In genomic region chr7:113369620-113370340, GRCm38 (mm10) we compare ENCODE assay signal across 8 mouse cellular contexts. TPM values are rescaled to one million over a fixed set of nuclear protein-coding genes. Genes with fewer than 3 reads are reported as not detected.
DNase-seq lines count a peak whose midpoint lies in the region; ATAC-seq and TF ChIP-seq lines count a peak whose summit lies in the region.

No protein-coding gene starts in this region.

- H3K4me3 ChIP-seq in C2C12 (ENCODE audit: insufficient read depth, poor library complexity, severe bottlenecking), result peak overlapping the region; percentile 71
- peak overlapping the region; percentile 79 for H3K4me3 ChIP-seq in erythroblast, embryonic 14.5 days (replicated peaks)
- peak overlapping the region; percentile 96 for H3K4me3 ChIP-seq in heart, embryonic 13.5 days
- peak overlapping the region; percentile 89 for H3K4me3 ChIP-seq in kidney, postnatal 0 days (replicated peaks; ENCODE audit: low read depth, low read length)
- peak overlapping the region; percentile 94 for H3K4me3 ChIP-seq in liver, embryonic 16.5 days (ENCODE audit: low read depth, low read length)
- peak overlapping the region; percentile 92 for H3K4me3 ChIP-seq in neural tube, embryonic 13.5 days
- peak overlapping the region; percentile 66 for H3K4me3 ChIP-seq in thymus, adult 2 months (ENCODE audit: control insufficient read depth, insufficient read depth, low read length)

- peaks cover 31% of the 10 kb centered on the region for H3K4me1 ChIP-seq in erythroblast, embryonic 14.5 days (ENCODE audit: control insufficient read depth)
- H3K4me1 ChIP-seq in heart, embryonic 13.5 days, result peaks cover 18% of the 10 kb centered on the region
- no peaks in the 10 kb centered on the region for H3K4me1 ChIP-seq in kidney, postnatal 0 days (replicated peaks; ENCODE audit: insufficient read depth, low read length)
- H3K4me1 ChIP-seq in liver, embryonic 16.5 days (ENCODE audit: control insufficient read depth, low read depth, low read length), result peaks cover 10% of the 10 kb centered on the region
- peaks cover 30% of the 10 kb centered on the region for H3K4me1 ChIP-seq in neural tube, embryonic 13.5 days (replicated peaks)
- H3K4me1 ChIP-seq in thymus, adult 2 months (replicated peaks; ENCODE audit: control insufficient read depth, insufficient read depth, low read length), result peaks cover 7% of the 10 kb centered on the region

- peaks cover 9% of the 10 kb centered on the region for H3K79me3 ChIP-seq in C2C12 (ENCODE audit: low read depth)

- DNase-seq in adrenal gland, adult 18-20 months (ENCODE audit: low spot score in 2 of 2), result peak; percentile 66 to 69
- DNase-seq in kidney, postnatal 0 days (ENCODE audit: low spot score), result peak; percentile 79
- peak; percentile 81 for DNase-seq in thymus, adult 2 months

- no peaks in the 10 kb centered on the region for H3K36me3 ChIP-seq in C2C12 (ENCODE audit: control insufficient read depth, insufficient read depth)
- no peaks in the 10 kb centered on the region; the same call in 1 of the 2 replicates for H3K36me3 ChIP-seq in erythroblast, embryonic 14.5 days (ENCODE audit: control insufficient read depth)
- H3K36me3 ChIP-seq in heart, embryonic 13.5 days, result peaks cover 3% of the 10 kb centered on the region; the same call in 1 of the 2 replicates
- H3K36me3 ChIP-seq in kidney, postnatal 0 days (ENCODE audit: insufficient read depth, low read length), result no peaks in the 10 kb centered on the region
- no peaks in the 10 kb centered on the region for H3K36me3 ChIP-seq in liver, embryonic 16.5 days (ENCODE audit: control insufficient read depth, insufficient read depth)
- H3K36me3 ChIP-seq in neural tube, embryonic 13.5 days, result no peaks in the 10 kb centered on the region
- H3K36me3 ChIP-seq in thymus, adult 2 months (ENCODE audit: control insufficient read depth, insufficient read depth, low read length), result no peaks in the 10 kb centered on the region

- H3K4me2 ChIP-seq in heart, embryonic 13.5 days, result peak overlapping the region; percentile 92
- peak overlapping the region; percentile 86 for H3K4me2 ChIP-seq in kidney, postnatal 0 days (ENCODE audit: low read length)
- H3K4me2 ChIP-seq in liver, embryonic 16.5 days (ENCODE audit: low read depth, low read length), result peak overlapping the region; percentile 98
- H3K4me2 ChIP-seq in neural tube, embryonic 13.5 days, result peak overlapping the region; percentile 80

- peak; percentile 43 for ATAC-seq in heart, embryonic 13.5 days (ENCODE audit: extremely low read depth, insufficient number of reproducible peaks, low FRiP score, low TSS enrichment)
- ATAC-seq in kidney, postnatal 0 days (replicated peaks; ENCODE audit: low FRiP score, low read depth), result peak; percentile 69
- ATAC-seq in liver, embryonic 16.5 days (ENCODE audit: low read depth), result peak; percentile 70
- peak; percentile 79 for ATAC-seq in neural tube, embryonic 13.5 days (ENCODE audit: low read depth)

- peaks cover 10% of the 10 kb centered on the region for H3K79me2 ChIP-seq in C2C12 (ENCODE audit: control insufficient read depth, insufficient read depth)

- peak overlapping the region; percentile 94 for H3K9ac ChIP-seq in heart, embryonic 13.5 days
- H3K9ac ChIP-seq in kidney, postnatal 0 days (ENCODE audit: low read depth, low read length), result peak overlapping the region; percentile 72
- peak overlapping the region; percentile 97 for H3K9ac ChIP-seq in liver, embryonic 16.5 days (ENCODE audit: low read depth, low read length)
- H3K9ac ChIP-seq in neural tube, embryonic 13.5 days, result peak overlapping the region; percentile 81

- peak overlapping the region; percentile 88 for H3K27ac ChIP-seq in heart, embryonic 13.5 days (replicated peaks)
- H3K27ac ChIP-seq in kidney, postnatal 0 days, result peak overlapping the region; percentile 85
- H3K27ac ChIP-seq in liver, embryonic 16.5 days (ENCODE audit: low read length), result peak overlapping the region; percentile 92
- peak overlapping the region; percentile 91 for H3K27ac ChIP-seq in neural tube, embryonic 13.5 days (replicated peaks)
- peak overlapping the region; percentile 24; the same call in 1 of the 2 replicates for H3K27ac ChIP-seq in thymus, adult 2 months (ENCODE audit: control insufficient read depth, insufficient read depth, low read length)

- no peaks in the 10 kb centered on the region for H3K9me3 ChIP-seq in erythroblast, embryonic 14.5 days (ENCODE audit: control insufficient read depth, low read length)
- H3K9me3 ChIP-seq in heart, embryonic 13.5 days, result no peaks in the 10 kb centered on the region
- H3K9me3 ChIP-seq in kidney, postnatal 0 days (replicated peaks; ENCODE audit: low read length), result no peaks in the 10 kb centered on the region
- H3K9me3 ChIP-seq in liver, embryonic 16.5 days (replicated peaks; ENCODE audit: control insufficient read depth, low read length), result no peaks in the 10 kb centered on the region
- no peaks in the 10 kb centered on the region for H3K9me3 ChIP-seq in neural tube, embryonic 13.5 days

- no peaks in the 10 kb centered on the region for H3K27me3 ChIP-seq in C2C12 (ENCODE audit: control insufficient read depth, insufficient read depth, insufficient read length)
- no peaks in the 10 kb centered on the region; the same call in 1 of the 2 replicates for H3K27me3 ChIP-seq in erythroblast, embryonic 14.5 days (ENCODE audit: control insufficient read depth)
- H3K27me3 ChIP-seq in heart, embryonic 13.5 days (replicated peaks), result no peaks in the 10 kb centered on the region
- H3K27me3 ChIP-seq in kidney, postnatal 0 days (ENCODE audit: insufficient read depth, low read length), result no peaks in the 10 kb centered on the region
- no peaks in the 10 kb centered on the region for H3K27me3 ChIP-seq in liver, embryonic 16.5 days (ENCODE audit: control insufficient read depth, insufficient read depth, low read depth, low read length)
- no peaks in the 10 kb centered on the region for H3K27me3 ChIP-seq in neural tube, embryonic 13.5 days
- no peaks in the 10 kb centered on the region for H3K27me3 ChIP-seq in thymus, adult 2 months (ENCODE audit: control insufficient read depth, insufficient read depth, low read length)

- TF ChIP-seq CTCF in C2C12 (IDR thresholded peaks at IDR 0.05; ENCODE audit: control insufficient read depth, insufficient read depth, insufficient read length), result peak; percentile 71
- peak; percentile 64 for TF ChIP-seq CTCF in kidney, postnatal 0 days (IDR thresholded peaks at IDR 0.05; ENCODE audit: low read depth)
- TF ChIP-seq CTCF in thymus, adult 2 months (IDR thresholded peaks at IDR 0.05; ENCODE audit: borderline replicate concordance, control insufficient read depth, extremely low read depth, insufficient read depth, low read length, poor library complexity), result peak; percentile 44; the same call in 1 of the 2 replicates

- under 1% methylated on average over 44 of the region's 44 CpGs for WGBS in heart, embryonic 13.5 days
- WGBS in kidney, postnatal 0 days, result under 1% methylated on average over 44 of the region's 44 CpGs
- 0% methylated on average over 44 of the region's 44 CpGs for WGBS in liver, embryonic 16.5 days (ENCODE audit: insufficient replicate concordance)
- under 1% methylated on average over 44 of the region's 44 CpGs for WGBS in neural tube, embryonic 13.5 days
- WGBS in thymus, adult 2 months, result under 1% methylated on average over 44 of the region's 44 CpGs

- H3ac ChIP-seq in C2C12 (ENCODE audit: control insufficient read depth, insufficient read length, low read depth), result peak overlapping the region; percentile 86

- TF ChIP-seq POLR2A in thymus, adult 2 months (IDR thresholded peaks at IDR 0.05; ENCODE audit: control insufficient read depth, extremely low read depth, insufficient read depth, low read length, poor library complexity), result no peak

TF ChIP-seq in C2C12, 6 proteins besides CTCF, POLR2A, EP300 and RAD21:
- TF ChIP-seq MAX (IDR thresholded peaks at IDR 0.05) (peak; percentile 27), CEBPB (IDR thresholded peaks at IDR 0.05; ENCODE audit: low read depth) (no peak), USF1 (IDR thresholded peaks at IDR 0.05; ENCODE audit: low read depth) (peak; percentile 25)

RNA-seq across cellular contexts. Expression of gene Btbd10, which starts 0.6 kb away (rescaled TPM):
- polyA plus RNA-seq in C2C12 (2012; fragmentation: generic; extraction: Trizol), result 9.6 TPM
- total RNA-seq in adrenal gland, adult 18-20 months (2021), result 10 to 100 TPM; 15.0 to 18.6 TPM
- 0.30 and 1.3 TPM in 2 replicates for polyA plus RNA-seq in erythroblast, embryonic 14.5 days (2012)
- polyA plus RNA-seq in heart, embryonic 13.5 days (2015; fragmentation: Nextera tagmentation; extraction: Ambion mirVana), result 21.8 and 23.7 TPM in 2 replicates
- polyA plus RNA-seq in kidney, postnatal 0 days (2015; fragmentation: Nextera tagmentation; extraction: Ambion mirVana), result 20.2 and 20.4 TPM in 2 replicates
- 6.0 and 6.9 TPM in 2 replicates for polyA plus RNA-seq in liver, embryonic 16.5 days (2015; fragmentation: Nextera tagmentation; extraction: Ambion mirVana)
- 58.6 and 65.7 TPM in 2 replicates for polyA plus RNA-seq in neural tube, embryonic 13.5 days (2015; fragmentation: Nextera tagmentation; extraction: Ambion mirVana)
- 13.3 and 15.0 TPM in 2 replicates for polyA plus RNA-seq in thymus, adult 2 months (2012; rRNA removed)

RNA-seq across cellular contexts. Expression of gene Pth, which starts 18.6 kb away (rescaled TPM):
- polyA plus RNA-seq in C2C12 (2012; fragmentation: generic; extraction: Trizol), result not detected
- not detected for total RNA-seq in adrenal gland, adult 18-20 months (2021)
- polyA plus RNA-seq in erythroblast, embryonic 14.5 days (2012), result not detected in 2 replicates
- polyA plus RNA-seq in heart, embryonic 13.5 days (2015; fragmentation: Nextera tagmentation; extraction: Ambion mirVana), result 1.4 TPM in 1 of 2 replicates, not detected in the other
- not detected in 2 replicates for polyA plus RNA-seq in kidney, postnatal 0 days (2015; fragmentation: Nextera tagmentation; extraction: Ambion mirVana)
- not detected in 2 replicates for polyA plus RNA-seq in liver, embryonic 16.5 days (2015; fragmentation: Nextera tagmentation; extraction: Ambion mirVana)
- polyA plus RNA-seq in neural tube, embryonic 13.5 days (2015; fragmentation: Nextera tagmentation; extraction: Ambion mirVana), result not detected in 2 replicates
- 2.8 and 7.7 TPM in 2 replicates for polyA plus RNA-seq in thymus, adult 2 months (2012; rRNA removed)

Comparison
In these comparisons a context has a peak if more than half of its experiments do, and no peak if none do; other contexts are left out.
1. Peak in every context shown above with its lines: DNase-seq, ATAC-seq, H3K4me3 ChIP-seq and H3K27ac ChIP-seq.
2. H3K27ac ChIP-seq: peak in every context shown above with its lines; median percentile 92 in liver, embryonic 16.5 days; 91 in neural tube, embryonic 13.5 days; 88 in heart, embryonic 13.5 days; 85 in kidney, postnatal 0 days; 24 in thymus, adult 2 months.